Mouse (Mus musculus) layer of hippocampus, adult 2 months (tissue): ENCODE measurements at regions not wholly inside any gene's neighbourhood (a gene's known extent, or its start where the extent isn't known, plus 50 kb on each side); places are given as distances from the start of the nearest gene placed in this dataset.

Experiments used
- DNase-seq, 2 experiments: peaks; one replicate each; pipeline ENCODE4 v3.0.0; 2022; ENCODE audit warnings: low spot score in 2 of 2
- H3K27ac ChIP-seq: fragments of 200-600 bp; 2 replicates; pipeline ENCODE4 v1.8.1; 2022
- H3K4me3 ChIP-seq: fragments of 200-600 bp; 2 replicates; pipeline ENCODE4 v1.8.1; 2022; ENCODE audit warnings: mild to moderate bottlenecking
- CTCF ChIP-seq: fragments of 200-600 bp; conservative IDR thresholded peaks from 2 replicates; pipeline ENCODE4 v1.8.1; 2022; ENCODE audit warnings: antibody characterized with exemption, mild to moderate bottlenecking, moderate library complexity

- no peak overlapping the region for H3K4me3 ChIP-seq
- no peak for DNase-seq
- no peak overlapping the region for H3K27ac ChIP-seq
- no peak for TF ChIP-seq CTCF
Measured at GRCm38 (mm10) chr8:82184022-82184421, 219.0 kb downstream of the Il15 start.
